Mouse (Mus musculus): ENCODE results near the gene Ttc28.

Gene Ttc28

DNA sequence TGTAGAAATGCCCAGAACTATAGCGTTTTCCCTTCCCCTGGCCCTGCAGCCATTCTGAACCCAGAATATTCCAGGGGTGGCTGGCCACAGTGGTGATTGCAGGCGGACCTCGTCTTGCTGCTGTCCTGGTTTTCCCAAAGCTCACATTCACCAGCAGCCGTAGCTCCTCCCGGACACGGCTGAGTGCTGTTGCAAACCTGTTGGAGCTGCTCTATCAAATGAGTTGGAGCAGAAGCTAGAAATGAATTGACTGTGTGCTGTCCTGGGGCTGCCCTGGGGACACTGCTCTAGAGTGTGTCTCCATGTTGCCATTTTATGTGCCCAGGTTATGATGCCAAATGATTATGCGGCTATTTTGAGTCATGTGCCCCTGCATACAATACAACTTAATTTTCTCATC lies 254.2 kb downstream of the Ttc28 start:
- DNase-seq (ENCODE audit: low spot score): no peak

DNA sequence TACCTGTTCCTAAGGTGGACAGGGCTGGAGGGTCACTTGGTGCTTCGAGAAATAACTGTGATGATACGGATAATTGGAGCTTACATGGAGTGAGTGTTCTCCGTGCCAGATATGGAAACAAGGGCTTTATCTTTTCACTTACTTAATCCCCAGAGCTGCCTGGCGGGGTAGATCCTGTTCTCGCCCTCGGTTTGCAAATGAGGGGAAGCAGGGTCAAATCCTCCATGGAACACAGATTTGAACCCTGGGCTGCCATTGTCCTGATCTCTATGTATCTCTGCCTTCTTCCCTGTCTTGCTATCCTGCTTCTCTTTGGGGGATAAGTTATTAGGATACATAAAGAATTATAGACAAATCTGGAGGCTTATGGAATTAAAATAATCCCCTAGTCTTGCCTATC lies 257.7 kb downstream of the Ttc28 start:
- no peak for DNase-seq (ENCODE audit: low spot score)

DNA sequence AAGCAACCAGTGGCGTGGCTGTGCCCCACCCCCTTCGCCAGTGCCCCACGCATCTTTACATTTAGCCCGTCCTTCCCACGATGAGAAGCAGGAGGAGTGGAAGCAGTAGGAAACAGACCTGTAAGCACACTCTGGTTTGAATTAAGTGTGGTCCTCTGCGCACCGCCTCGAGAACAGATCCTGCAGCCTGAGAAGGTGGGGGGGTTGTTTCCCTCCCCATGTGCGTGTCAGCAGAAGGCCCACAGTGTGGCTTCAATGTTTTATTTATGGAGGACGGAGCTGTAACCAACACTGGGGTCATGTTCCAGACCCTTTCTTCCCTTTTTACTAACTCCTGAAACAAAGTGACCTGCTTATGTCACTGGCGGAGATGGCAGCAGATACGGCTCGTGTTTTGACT lies 258.1 kb downstream of the Ttc28 start:
- no peak for DNase-seq (ENCODE audit: low spot score)

DNA sequence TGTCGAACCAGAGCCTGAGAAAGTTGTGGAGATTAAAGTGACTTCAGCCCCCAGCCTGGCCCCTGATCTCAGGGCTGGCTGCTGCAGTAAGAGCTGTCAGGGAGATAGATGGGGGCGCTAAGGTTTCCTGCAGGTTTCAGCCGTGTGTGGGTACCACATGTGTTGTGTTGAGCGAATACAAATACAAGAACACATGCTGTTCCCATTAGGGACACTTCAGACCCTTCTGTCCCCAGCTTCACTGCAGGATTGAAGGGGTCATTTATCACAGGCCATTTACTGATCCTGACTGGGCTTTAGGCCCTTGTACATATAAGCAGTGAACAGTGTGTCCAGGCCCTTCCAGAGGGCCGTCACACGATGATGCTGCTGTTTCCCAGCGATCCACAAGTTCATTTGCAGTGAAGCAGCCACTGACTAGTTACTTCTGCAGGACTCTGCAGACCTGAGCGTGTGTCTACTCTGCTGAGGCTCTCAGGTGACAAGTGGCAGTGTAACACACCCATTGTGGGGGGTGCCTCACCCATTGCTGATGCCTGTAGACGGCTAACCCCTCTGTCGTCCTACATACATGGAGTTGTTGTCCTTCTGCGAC lies 258.7 kb downstream of the Ttc28 start:
- no peak for DNase-seq (ENCODE audit: low spot score)

DNA sequence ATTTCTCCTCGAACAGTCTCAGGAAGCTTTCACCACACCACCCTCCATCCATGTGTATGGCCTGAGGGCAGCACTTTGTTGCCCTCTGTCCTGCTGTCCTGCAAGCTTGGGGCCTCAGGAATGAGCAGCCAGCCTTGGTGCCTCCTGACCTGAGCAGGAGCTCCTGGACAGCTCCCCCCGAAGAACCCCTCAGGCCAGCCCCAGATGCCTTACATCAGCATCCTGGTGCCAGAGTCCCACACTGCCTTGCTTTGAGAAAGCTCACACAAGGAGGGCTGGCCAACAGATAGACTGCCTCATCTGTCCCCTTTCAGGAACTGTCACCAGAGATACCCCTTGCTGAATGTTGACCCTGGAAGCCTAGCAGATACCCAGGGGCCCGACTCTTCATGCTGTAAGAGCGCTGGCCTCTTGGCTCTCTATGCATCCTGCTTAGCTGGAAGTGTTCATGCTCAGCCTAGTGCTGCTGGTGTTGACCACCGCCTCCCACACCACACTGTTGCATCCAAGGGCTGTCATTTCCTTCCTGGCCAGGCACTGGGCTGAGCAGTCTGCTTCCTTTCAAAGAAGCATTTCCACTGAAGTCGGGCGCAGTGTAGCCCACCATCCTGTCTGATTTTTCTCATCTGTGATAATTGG lies 259.4 kb downstream of the Ttc28 start:
- DNase-seq (ENCODE audit: low spot score): no peak

DNA sequence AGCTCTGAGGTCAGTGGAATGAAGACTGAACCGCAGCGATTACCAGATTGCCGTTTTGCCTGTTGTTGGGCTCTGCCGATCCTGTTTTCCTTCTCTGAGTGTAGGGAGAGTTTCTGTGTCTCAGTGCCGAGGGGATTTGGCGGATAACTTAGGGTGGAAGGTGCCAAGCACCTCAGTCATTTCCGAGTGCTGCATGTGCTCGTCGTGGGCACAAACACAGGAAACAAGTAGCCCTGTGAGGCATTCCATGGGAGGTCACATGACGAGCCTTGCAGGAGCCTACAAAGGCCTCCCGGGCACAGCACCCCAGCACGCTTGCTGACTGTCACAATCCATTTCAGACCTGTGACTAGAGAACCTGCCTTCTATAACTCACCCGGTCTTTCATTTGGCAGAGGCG lies 260.0 kb downstream of the Ttc28 start:
- no peak for DNase-seq (ENCODE audit: low spot score)

DNA sequence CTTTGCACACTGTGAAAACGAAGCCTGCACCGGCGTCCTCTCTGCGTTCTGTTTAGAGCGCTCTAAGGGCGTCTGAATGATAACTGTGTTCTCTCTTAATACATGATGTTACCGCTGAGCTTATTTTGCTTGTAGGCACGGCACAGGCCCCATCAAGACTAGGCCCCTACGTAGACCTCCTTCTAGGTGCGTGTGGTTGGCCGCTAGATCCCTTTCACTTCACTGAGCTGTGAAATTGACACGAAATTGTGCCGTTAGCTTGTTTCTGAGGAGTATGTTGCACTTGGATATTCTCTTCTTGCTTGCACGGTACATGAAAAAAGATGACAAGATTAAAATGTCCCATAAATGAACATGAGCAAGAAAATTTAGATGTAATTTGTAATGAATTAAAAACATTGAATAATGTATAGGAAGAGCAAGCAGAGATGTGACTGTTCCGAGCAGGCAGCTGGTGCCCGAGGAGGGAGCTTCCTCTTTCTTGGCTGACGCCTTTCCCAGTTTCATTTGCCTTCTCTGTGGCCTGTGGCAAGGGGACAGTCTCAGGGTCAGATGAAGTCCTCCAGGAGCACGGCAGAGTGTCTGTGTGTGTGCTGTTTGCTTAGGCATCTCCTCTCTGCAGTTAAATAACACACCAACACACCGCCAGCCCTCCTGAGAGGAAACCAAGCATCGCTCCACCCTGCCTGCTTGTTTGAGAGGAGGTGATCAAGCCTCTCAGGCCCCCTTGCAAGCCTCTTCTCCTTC lies 261.7 kb downstream of the Ttc28 start:
- no peak for DNase-seq (ENCODE audit: low spot score)

DNA sequence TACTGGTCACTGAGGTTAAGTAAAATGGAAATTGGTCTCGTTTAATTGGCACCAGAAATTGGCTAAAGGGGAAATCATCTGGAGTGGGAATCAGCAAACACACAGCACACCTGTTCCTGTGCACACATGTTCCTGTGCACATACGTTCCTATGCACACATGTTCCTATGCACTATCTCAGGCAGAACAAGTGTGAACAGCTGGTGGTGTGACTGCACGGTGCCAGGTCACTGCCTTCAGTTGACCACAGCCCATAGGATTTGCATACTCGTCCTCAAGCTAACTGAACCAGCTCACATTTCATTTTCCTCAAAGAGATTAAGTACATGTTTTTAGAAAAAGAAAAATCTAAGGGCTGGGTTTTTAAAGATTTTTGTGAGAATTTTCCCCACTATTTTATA lies 263.2 kb downstream of the Ttc28 start:
- DNase-seq (ENCODE audit: low spot score): no peak

DNA sequence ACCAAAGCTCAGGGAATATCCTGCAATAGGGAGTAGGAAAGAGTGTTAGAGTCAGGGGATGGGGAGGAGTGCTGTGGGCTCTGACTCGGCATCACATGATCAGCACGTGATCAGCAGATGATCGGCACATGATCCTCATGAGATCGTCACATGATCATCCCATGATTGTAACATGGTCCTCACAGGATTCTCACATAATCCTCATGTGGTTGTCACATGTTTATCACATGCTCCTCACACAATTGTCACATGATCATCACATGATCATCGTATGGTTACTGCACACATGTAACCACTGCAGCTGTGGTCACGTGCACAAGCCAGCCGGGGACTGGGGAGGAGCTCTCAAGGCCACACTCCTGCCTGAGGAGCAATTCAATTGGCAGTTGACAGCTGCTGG lies 264.8 kb downstream of the Ttc28 start:
- DNase-seq (ENCODE audit: low spot score): no peak

DNA sequence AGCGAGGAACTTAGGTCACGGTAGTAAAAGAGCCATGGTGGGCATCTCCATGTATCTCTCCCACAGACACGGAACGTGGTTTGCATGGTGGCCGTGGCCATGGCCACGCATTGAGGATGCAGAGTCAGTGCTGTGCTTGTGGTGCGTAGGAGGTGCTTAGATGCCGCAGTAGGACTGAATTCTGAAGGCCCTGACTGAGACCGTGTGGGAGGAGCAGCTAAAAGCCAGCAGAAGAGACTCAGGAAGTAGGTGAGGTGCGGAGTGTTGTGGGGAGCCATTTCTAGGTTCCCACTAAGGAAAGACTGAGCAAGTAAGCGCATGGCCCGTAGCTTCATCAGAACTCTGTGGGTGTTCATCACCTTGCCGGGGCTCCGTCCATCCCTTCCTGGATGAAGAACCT lies 271.0 kb downstream of the Ttc28 start:
- DNase-seq (ENCODE audit: low spot score): no peak

DNA sequence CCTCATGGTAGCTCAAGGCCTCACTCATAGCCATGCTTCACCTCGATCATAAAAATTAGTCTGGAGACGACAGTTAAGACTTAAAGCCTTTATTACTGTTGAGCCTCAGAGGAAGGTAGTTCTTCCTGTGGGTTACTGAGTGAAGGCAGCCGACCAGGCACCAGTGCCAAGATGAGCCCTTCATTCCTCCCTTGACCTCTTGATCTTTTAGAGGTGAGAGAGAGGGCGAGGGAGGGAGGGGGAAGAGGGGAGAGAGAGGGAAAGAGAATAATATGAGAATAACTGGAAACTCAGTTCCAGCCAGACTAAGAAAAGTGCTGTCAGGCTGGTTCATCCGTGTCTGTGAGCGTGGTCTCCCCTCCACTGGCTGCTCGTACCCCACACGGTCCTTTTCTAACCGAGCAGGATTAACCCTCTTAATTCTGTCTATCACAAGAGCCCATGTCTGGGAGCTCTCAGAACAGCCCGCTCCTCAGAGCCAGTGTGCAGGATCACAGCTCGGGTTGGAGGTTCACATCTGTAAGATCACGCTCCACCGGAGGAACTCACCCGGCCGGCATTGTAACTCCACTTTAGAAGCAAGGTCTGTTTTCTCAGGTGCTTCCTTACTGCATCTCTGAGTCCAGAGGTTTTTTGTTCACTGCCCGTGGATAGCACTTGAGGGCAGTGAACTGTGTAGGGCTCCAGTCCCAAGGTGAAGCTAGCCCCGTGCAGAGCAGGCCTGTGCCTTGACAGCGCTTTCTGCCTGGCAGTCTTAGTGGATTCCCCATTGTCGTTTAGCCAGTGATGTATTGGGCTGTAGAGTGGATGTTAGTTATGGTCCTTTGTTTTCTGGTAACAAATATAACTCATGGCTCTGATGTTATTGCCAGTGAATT lies 272.5 kb downstream of the Ttc28 start:
- DNase-seq (ENCODE audit: low spot score): no peak

DNA sequence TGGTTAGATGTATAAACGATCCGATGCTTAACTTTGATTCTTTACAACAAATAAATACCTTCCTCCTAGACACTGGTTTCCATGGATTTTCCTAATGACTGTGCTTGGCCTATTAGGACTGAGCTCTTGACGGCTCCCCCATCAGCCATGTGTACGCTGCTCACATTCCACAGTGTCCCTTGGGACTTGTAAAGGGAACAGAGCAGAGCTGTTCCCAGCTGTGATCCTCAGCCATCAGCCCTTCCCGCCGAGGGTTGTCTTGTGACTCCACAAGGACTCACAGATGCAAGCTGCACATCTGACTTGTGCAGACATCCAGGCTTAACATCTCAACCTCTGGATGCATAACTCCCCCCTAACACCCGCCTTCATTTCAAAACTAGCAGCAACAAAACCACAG lies 275.0 kb downstream of the Ttc28 start:
- peak; percentile 30 for DNase-seq (ENCODE audit: low spot score)

DNA sequence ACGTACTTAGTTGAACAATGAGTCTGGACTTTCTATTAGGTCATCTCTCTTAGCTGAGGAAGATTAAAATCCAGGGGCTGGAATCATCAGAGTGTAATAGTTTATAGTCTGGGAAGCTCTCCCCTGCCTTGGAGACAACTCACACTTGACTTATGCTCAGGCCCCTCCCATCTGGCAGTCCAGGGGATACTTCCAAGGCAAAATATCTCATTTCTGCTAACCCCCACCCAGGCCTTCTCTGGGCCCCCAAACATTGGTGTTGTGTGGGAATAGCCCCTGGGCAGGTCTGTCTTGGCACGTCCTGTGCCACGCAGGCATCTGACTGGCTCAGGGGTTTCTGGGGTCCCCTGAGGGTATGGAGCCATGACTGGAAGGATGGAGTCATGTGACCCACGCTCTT lies 275.7 kb downstream of the Ttc28 start:
- DNase-seq (ENCODE audit: low spot score): no peak

DNA sequence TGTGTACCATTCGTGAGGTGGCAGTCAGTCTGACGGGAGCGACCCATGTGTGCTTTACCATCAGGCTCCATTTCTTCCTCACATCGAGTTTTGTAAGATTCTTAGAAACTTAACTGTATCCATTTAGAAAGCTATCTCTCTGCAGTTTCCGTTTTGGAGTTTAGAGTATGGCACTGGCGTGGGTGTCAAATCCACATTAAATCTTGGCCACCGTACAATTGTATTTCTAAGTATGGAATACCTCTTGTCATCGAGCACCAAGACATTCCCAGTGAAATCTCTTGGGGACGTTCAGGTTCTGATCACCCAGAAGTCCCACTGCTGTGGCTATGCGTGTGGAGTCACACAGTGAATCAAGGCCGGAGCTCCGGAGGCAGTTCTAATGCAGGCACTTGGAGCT lies 276.3 kb downstream of the Ttc28 start:
- DNase-seq (ENCODE audit: low spot score): no peak

DNA sequence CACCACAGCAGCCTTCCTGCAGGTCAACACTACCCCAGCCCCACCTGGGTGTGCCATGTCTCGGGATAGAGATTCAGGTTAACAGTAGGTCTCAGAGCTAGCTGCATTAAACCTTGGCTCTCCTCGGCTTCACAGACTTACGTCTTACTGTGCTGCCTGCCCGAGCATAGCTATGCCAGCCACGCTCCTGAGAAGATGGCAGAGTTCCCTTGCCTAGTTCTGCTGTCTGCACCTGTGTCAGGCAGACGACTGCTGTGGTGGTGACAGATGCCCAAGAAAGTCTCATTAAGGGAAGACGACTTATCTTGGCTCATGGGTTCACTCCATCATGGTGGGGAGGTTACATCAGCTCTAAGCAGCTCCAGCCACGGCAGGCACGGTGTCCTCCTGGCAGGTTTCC lies 278.7 kb downstream of the Ttc28 start:
- DNase-seq (ENCODE audit: low spot score): no peak

DNA sequence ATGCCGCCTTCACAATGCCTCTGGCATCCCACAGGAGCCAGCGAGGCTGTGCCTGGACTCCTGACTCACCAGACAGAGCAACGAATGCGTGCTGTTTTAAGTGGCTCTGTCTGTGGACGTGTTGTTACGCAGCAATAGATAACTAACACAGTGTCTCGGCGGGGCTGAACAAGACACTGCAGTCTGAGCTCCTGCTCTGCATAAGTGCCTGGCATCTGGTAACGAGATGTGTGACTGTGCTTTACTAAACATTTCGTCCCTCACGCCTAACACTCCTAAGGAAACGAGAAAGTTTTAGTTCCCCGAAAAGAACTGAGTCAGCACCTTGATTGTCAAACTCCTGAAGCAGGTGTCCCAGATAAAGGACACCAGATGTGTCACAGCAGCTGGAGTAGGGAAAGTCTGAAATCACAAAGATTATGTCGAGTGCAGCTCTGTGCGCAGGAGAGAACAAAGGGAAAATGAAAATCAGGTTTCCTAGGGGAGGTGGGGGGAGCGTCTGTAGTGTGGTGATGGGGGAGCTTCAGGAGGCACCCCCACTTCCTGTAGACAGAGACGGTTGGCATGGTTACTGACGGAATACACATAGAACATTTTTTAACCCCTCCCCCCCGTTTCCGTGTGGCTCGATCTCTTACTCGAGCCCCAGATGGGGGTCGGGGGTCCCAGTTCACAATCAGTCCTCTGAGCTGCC lies 280.2 kb downstream of the Ttc28 start:
- no peak for DNase-seq (ENCODE audit: low spot score)

DNA sequence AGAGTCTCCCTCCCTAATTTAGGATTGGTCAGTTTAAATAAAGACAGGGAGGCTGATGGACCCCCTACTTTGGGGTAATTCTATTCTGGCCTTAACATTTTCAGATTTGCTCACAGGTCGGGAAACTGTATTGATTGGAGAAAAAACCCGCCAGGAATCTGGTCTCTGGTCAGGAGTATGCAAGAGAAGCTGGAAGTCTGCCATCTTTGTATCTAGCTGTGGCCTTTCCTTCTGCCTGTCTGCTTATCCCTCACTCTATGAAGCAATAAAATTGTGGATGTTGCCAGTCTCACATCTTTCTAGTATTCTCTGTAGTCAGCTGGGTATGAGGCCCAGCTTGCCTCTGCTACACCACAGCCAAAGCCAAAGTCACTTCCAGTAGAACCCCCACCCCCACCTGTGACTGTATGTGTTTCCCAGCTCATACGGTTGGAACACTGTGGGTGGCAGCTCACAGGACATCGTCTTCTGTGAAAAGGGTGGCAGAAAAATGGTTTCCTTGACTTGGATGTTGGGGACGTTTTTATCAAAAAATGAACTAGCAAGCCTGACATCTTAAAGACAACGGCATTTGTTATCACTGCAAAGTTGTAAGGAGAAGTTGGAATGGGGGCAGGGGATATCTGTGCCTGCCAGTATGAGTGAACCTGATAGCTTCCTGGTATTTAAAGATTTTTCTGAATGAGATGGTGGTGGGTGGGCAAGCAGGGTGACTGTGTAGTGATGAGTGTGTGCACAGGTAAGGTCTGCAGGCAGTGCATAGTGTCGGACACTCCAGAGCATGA lies 281.7 kb downstream of the Ttc28 start:
- DNase-seq (ENCODE audit: low spot score): peak; percentile 32

DNA sequence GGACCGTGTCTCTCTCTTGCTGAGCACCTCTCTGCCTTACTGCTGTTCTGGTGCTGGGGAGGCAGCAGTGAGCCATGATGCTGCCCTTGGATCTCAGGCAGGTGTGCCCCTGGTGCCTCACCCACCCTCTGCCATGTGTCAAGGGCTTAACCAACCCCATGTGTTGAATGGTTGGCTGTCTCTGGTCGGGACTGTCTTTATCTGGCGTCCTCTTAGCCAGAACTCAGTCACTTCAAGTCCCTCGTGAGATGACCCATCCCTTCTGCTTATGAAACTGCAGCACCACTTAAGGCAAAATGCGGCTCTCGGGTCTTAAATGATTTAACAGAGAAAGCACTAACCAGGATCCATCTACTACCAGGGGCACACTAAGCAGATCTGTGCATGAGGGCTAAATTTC lies 283.3 kb downstream of the Ttc28 start:
- DNase-seq (ENCODE audit: low spot score): no peak

DNA sequence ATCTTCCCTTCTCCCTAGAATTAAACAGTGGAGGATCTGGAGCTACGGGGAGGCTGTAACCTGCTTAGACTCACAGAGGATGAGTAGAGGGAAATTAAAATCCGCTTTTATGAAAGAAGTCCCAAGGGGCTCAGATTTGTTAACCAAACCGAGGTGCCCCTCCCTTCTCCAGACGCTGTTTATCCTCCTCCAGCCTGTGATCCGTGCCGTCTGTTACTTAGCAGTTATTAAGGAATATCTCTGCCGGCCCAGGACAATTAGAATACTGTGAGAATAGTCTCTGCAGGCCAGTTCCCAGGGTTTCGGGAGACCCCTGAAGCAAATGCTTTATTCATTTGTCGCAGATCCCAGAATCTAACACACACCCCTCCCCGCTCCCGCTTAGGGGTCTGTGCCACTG lies 283.8 kb downstream of the Ttc28 start:
- no peak for DNase-seq (ENCODE audit: low spot score)

DNA sequence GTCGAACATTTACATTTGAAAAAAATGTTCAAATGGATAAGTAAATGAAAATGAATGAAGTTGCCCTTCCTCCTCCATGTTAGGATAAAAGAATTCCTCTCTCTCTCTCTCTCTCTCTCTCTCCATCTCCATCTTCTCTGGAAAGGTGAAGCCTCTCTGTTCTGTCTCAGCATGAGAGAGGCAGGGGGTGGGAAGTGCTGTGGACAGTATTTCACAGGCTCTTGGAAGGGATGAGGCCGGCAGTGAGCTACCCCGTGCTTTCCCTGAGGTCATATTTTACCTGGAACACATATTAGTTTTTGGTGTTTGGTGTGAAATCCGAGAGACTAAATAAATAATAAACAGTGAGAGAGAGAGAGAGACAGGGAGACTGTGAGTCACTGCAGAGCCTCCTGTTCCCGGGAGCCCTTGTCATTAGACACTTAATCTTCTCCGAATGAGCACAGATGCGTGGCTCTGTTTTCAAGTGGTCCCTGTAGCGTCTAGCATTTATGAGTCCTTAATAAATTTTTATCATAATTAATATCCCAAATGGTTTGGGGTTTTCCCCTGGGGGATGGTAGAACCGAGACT lies 284.8 kb downstream of the Ttc28 start:
- no peak for DNase-seq (ENCODE audit: low spot score)

DNA sequence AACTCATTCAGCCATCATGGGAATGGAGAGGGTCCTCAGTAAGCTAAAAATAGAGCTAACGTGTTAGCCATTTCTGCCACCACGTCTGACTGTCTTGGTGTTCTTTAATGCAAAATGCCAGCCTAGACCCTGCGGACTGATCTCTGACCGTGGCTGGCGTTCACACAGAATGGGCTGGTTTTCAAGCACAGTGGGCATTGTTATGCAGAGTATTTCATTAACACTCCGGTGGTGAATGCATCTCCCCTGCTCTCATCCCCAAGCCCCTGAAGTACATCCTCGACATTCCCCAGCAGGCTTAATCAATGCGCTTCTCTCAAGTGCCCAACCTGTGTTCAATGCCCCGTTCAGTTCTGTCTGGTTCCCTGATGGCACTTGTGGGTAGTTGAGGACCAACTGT lies 290.8 kb downstream of the Ttc28 start:
- DNase-seq (ENCODE audit: low spot score): no peak
